Mouse (Mus musculus): ENCODE measurements at regions not wholly inside any gene's neighbourhood (a gene's known extent, or its start where the extent isn't known, plus 50 kb on each side); places are given as distances from the start of the nearest gene placed in this dataset.
A peak's percentile ranks its signal among the peaks of the same experiment; 100 is the strongest.

- DNase-seq (ENCODE audit: low read depth, low spot score), result no peak
These were observed 1093.5 kb downstream of the Mrps31 start for GRCm38 (mm10) chr8:23504704-23505103.

- no peak for DNase-seq (ENCODE audit: low read depth, low spot score)
These were observed 1094.1 kb downstream of the Mrps31 start for GRCm38 (mm10) chr8:23505216-23505615.

GRCm38 (mm10) chr8:23505966-23506365 is 1094.8 kb downstream of the Mrps31 start:
- DNase-seq (ENCODE audit: low read depth, low spot score), result no peak

GRCm38 (mm10) chr8:23507661-23508060 is 1096.5 kb downstream of the Mrps31 start:
- no peak for DNase-seq (ENCODE audit: low read depth, low spot score)

- DNase-seq (ENCODE audit: low read depth, low spot score), result no peak
These were observed 1098.9 kb downstream of the Mrps31 start for GRCm38 (mm10) chr8:23510076-23510475.

- no peak for DNase-seq (ENCODE audit: low read depth, low spot score)
These were observed 1099.4 kb downstream of the Mrps31 start for GRCm38 (mm10) chr8:23510561-23510960.

- DNase-seq (ENCODE audit: low read depth, low spot score), result no peak
These were observed 1100.1 kb downstream of the Mrps31 start for GRCm38 (mm10) chr8:23511264-23511663.

GRCm38 (mm10) chr8:23511792-23512191 is 1100.6 kb downstream of the Mrps31 start:
- no peak for DNase-seq (ENCODE audit: low read depth, low spot score)

GRCm38 (mm10) chr8:23516469-23516868 is 1105.3 kb downstream of the Mrps31 start:
- DNase-seq (ENCODE audit: low read depth, low spot score), result no peak

- DNase-seq (ENCODE audit: low read depth, low spot score), result peak; percentile 0
These were observed 1120.5 kb downstream of the Mrps31 start for GRCm38 (mm10) chr8:23531551-23532142.

- DNase-seq (ENCODE audit: low read depth, low spot score), result no peak
These were observed 1126.7 kb downstream of the Mrps31 start for GRCm38 (mm10) chr8:23537681-23538359.

- DNase-seq (ENCODE audit: low read depth, low spot score), result no peak
These were observed 1142.7 kb downstream of the Mrps31 start for GRCm38 (mm10) chr8:23553565-23554473.

- DNase-seq (ENCODE audit: low read depth, low spot score), result no peak
These were observed 1149.7 kb downstream of the Mrps31 start for GRCm38 (mm10) chr8:23560836-23561235.

GRCm38 (mm10) chr8:23561683-23562385 is 1150.7 kb downstream of the Mrps31 start:
- DNase-seq (ENCODE audit: low read depth, low spot score), result no peak

GRCm38 (mm10) chr8:23562504-23562903 is 1151.3 kb downstream of the Mrps31 start:
- DNase-seq (ENCODE audit: low read depth, low spot score), result no peak

- no peak for DNase-seq (ENCODE audit: low read depth, low spot score)
These were observed 1152.2 kb downstream of the Mrps31 start for GRCm38 (mm10) chr8:23563065-23564020.

- DNase-seq (ENCODE audit: low read depth, low spot score), result no peak
These were observed 1156.7 kb downstream of the Mrps31 start for GRCm38 (mm10) chr8:23567906-23568305.

- DNase-seq (ENCODE audit: low read depth, low spot score), result no peak
These were observed 1154.3 kb downstream of the Adam3 start for GRCm38 (mm10) chr8:23571338-23571737.

- DNase-seq (ENCODE audit: low read depth, low spot score), result no peak
These were observed 1145.5 kb downstream of the Adam3 start for GRCm38 (mm10) chr8:23580106-23580505.

GRCm38 (mm10) chr8:23580701-23581100 is 1145.0 kb downstream of the Adam3 start:
- DNase-seq (ENCODE audit: low read depth, low spot score), result no peak

Data from retina, adult 2 months (tissue).